Mouse (Mus musculus): ENCODE measurements around the gene Srpk2. TPM values are rescaled to one million over a fixed set of nuclear protein-coding genes. Genes with fewer than 3 reads are reported as not detected.

Gene Srpk2
- total and polyA plus RNA-seq, 3 experiments: 11.2 to 41.7 (median 16.9) TPM

- Histone ChIP-seq H3K4me1 (ENCODE audit: control insufficient read depth in 1 of 2, insufficient read depth in 2 of 2, low read length in 2 of 2) (no peaks in the 10 kb centered on the region; a peak in 1 of 4 replicates), H3K9ac (ENCODE audit: control insufficient read depth, low read depth, low read length, poor library complexity, severe bottlenecking) (no peak overlapping the region), H3K79me2 (ENCODE audit: control insufficient read depth, insufficient read depth, low read length, poor library complexity) (no peaks in the 10 kb centered on the region), H3K9me3 (replicated peaks; ENCODE audit: insufficient read depth, low read length) (no peaks in the 10 kb centered on the region), H3K4me3 (ENCODE audit: control insufficient read depth in 1 of 2, insufficient read depth in 1 of 2, low read depth in 2 of 2, low read length in 2 of 2) (no peak overlapping the region), H3K27me3 (ENCODE audit: control insufficient read depth in 1 of 2, insufficient read depth in 2 of 2, low read length in 2 of 2) (no peaks in the 10 kb centered on the region), H3K36me3 (ENCODE audit: control insufficient read depth in 1 of 2, insufficient read depth in 2 of 2, low read length in 2 of 2) (no peaks in the 10 kb centered on the region; a peak in 2 of 4 replicates), H3K27ac (ENCODE audit: control insufficient read depth, low read depth, low read length) (no peak overlapping the region)
- DNase-seq (ENCODE audit: low read depth, low spot score): no peak
- no peak for TF ChIP-seq ZNF384 (IDR thresholded peaks at IDR 0.05; ENCODE audit: low read depth, low read length)
- no peak for TF ChIP-seq BHLHE40 (IDR thresholded peaks at IDR 0.05; ENCODE audit: borderline replicate concordance, low read depth, low read length)
- no peak for TF ChIP-seq RAD21 (IDR thresholded peaks at IDR 0.05; ENCODE audit: low read depth, low read length)
- TF ChIP-seq USF2 (IDR thresholded peaks at IDR 0.05; ENCODE audit: borderline replicate concordance in 1 of 2, insufficient read depth in 1 of 2, low read depth in 1 of 2, low read length in 2 of 2): no peak
- TF ChIP-seq ELF1 (IDR thresholded peaks at IDR 0.05; ENCODE audit: low read depth, low read length): no peak
- no peak for TF ChIP-seq SMC3 (IDR thresholded peaks at IDR 0.05; ENCODE audit: low read depth, low read length)
- TF ChIP-seq HCFC1 (IDR thresholded peaks at IDR 0.05; ENCODE audit: low read depth, low read length): no peak
Observed at GRCm38 (mm10) chr5:23535692-23536091, 148.7 kb downstream of the Srpk2 start.

- TF ChIP-seq USF2 (IDR thresholded peaks at IDR 0.05; ENCODE audit: borderline replicate concordance in 1 of 2, insufficient read depth in 1 of 2, low read depth in 1 of 2, low read length in 2 of 2) (no peak), TCF12 (IDR thresholded peaks at IDR 0.05; ENCODE audit: low read depth, low read length) (no peak), TBP (IDR thresholded peaks at IDR 0.05; ENCODE audit: low read depth, low read length) (no peak), ZKSCAN1 (IDR thresholded peaks at IDR 0.05; ENCODE audit: low read depth, low read length) (no peak), CHD2 (IDR thresholded peaks at IDR 0.05; ENCODE audit: low read length) (no peak), BHLHE40 (IDR thresholded peaks at IDR 0.05; ENCODE audit: borderline replicate concordance, low read depth, low read length) (no peak), HCFC1 (IDR thresholded peaks at IDR 0.05; ENCODE audit: low read depth, low read length) (no peak), ZMIZ1 (IDR thresholded peaks at IDR 0.05; ENCODE audit: low read depth, low read length) (no peak), GABPA (IDR thresholded peaks at IDR 0.05; ENCODE audit: low read depth, low read length) (no peak), UBTF (IDR thresholded peaks at IDR 0.05; ENCODE audit: borderline replicate concordance, insufficient read depth, low read depth, low read length) (no peak), MXI1 (IDR thresholded peaks at IDR 0.05; ENCODE audit: low read depth, low read length) (no peak), MAFK (IDR thresholded peaks at IDR 0.05; ENCODE audit: borderline replicate concordance, low read depth, low read length) (no peak)
- Histone ChIP-seq H3K27ac (ENCODE audit: control insufficient read depth, low read depth, low read length) (no peak overlapping the region), H3K27me3 (ENCODE audit: control insufficient read depth in 1 of 2, insufficient read depth in 2 of 2, low read length in 2 of 2) (no peaks in the 10 kb centered on the region), H3K79me2 (ENCODE audit: control insufficient read depth, insufficient read depth, low read length, poor library complexity) (no peaks in the 10 kb centered on the region), H3K4me1 (ENCODE audit: control insufficient read depth in 1 of 2, insufficient read depth in 2 of 2, low read length in 2 of 2) (no peaks in the 10 kb centered on the region; a peak in 1 of 4 replicates), H3K9ac (ENCODE audit: control insufficient read depth, low read depth, low read length, poor library complexity, severe bottlenecking) (no peak overlapping the region), H3K4me3 (ENCODE audit: control insufficient read depth in 1 of 2, insufficient read depth in 1 of 2, low read depth in 2 of 2, low read length in 2 of 2) (no peak overlapping the region), H3K36me3 (ENCODE audit: control insufficient read depth in 1 of 2, insufficient read depth in 2 of 2, low read length in 2 of 2) (no peaks in the 10 kb centered on the region; a peak in 2 of 4 replicates), H3K9me3 (replicated peaks; ENCODE audit: insufficient read depth, low read length) (no peaks in the 10 kb centered on the region)
- no peak for DNase-seq (ENCODE audit: low read depth, low spot score)
Observed at GRCm38 (mm10) chr5:23531541-23532096, 152.8 kb downstream of the Srpk2 start.
